In the genomic region with DNA sequence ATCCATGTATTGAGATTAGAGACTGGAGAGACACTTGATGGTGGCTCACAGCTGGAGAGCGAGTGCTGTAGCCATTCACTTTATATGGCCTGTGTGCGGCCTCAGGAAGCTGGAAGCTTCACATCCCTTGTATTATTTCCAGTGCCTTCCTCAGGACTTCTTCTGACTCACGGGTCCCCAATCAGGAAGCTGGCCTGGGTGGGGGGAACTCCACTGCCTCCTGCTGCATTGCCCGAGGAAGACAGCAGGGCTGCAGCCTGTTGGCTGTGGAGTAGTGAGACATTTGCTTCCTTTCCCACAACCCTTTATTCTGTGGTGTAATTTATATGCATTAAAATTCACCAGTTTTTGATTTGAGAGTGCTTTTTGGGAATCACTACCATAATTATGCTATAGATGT, we compare ENCODE assay signal across 9 mouse cellular contexts.
DNase-seq lines count a peak whose midpoint lies in the region; ATAC-seq and TF ChIP-seq lines count a peak whose summit lies in the region.
"Had no signal": no experiment of that assay in that cellular context is flagged by ENCODE, and none has a peak within 500 bp of the region (broad histone marks: within the 10 kb centered on the region; RNA-seq: fewer than 3 reads in every experiment).

No protein-coding gene starts in this region.

- peak; percentile 41 for TF ChIP-seq CTCF in liver, postnatal 0 days (IDR thresholded peaks at IDR 0.05; ENCODE audit: low read depth)

- ATAC-seq in heart, embryonic 16.5 days (replicated peaks; ENCODE audit: extremely low read depth, insufficient read depth, low FRiP score), result peak; percentile 20; the same call in 1 of the 2 replicates
- ATAC-seq in heart, embryonic 12.5 days (ENCODE audit: insufficient number of reproducible peaks, low FRiP score), result no peak
- no peak for ATAC-seq in liver, postnatal 0 days
- ATAC-seq in liver, embryonic 11.5 days (replicated peaks; ENCODE audit: low FRiP score), result no peak
- peak; percentile 40; the same call in 1 of the 2 replicates for ATAC-seq in forebrain, embryonic 14.5 days

- no peaks in the 10 kb centered on the region for H3K36me3 ChIP-seq in heart, embryonic 16.5 days (ENCODE audit: control insufficient read depth, insufficient read depth)
- H3K36me3 ChIP-seq in heart, embryonic 12.5 days, result no peaks in the 10 kb centered on the region
- no peaks in the 10 kb centered on the region for H3K36me3 ChIP-seq in liver, postnatal 0 days (replicated peaks; ENCODE audit: insufficient read depth, low read length)
- H3K36me3 ChIP-seq in liver, embryonic 11.5 days (ENCODE audit: control insufficient read depth, insufficient read depth, low read length), result no peaks in the 10 kb centered on the region
- H3K36me3 ChIP-seq in forebrain, embryonic 14.5 days (ENCODE audit: control insufficient read depth, insufficient read depth, low read length), result no peaks in the 10 kb centered on the region
- H3K36me3 ChIP-seq: G1E; liver, embryonic 15.5 days had no signal

- peak overlapping the region; percentile 65 for H3K27ac ChIP-seq in heart, embryonic 16.5 days (ENCODE audit: low read length)
- no peak overlapping the region for H3K27ac ChIP-seq in heart, embryonic 12.5 days (ENCODE audit: poor library complexity, severe bottlenecking)
- no peak overlapping the region for H3K27ac ChIP-seq in liver, postnatal 0 days (ENCODE audit: low read depth)
- H3K27ac ChIP-seq in liver, embryonic 11.5 days (ENCODE audit: low read depth, low read length), result no peak overlapping the region
- H3K27ac ChIP-seq in forebrain, embryonic 14.5 days (ENCODE audit: low read depth, low read length), result peak overlapping the region; percentile 44; the same call in 1 of the 2 replicates
- H3K27ac ChIP-seq: liver, embryonic 15.5 days had no signal

- no peak for DNase-seq in liver, postnatal 0 days
- no peak for DNase-seq in liver, embryonic 11.5 days (ENCODE audit: low spot score)
- DNase-seq in forebrain, embryonic 14.5 days (ENCODE audit: low spot score), result peak; percentile 37
- peak; percentile 58 for DNase-seq in lung, postnatal 36 days
- no peak for DNase-seq in right cerebral cortex, postnatal 10 days (ENCODE audit: low spot score in 2 of 2)

- no peaks in the 10 kb centered on the region for H3K9me3 ChIP-seq in heart, embryonic 16.5 days (replicated peaks; ENCODE audit: control insufficient read depth, low read length)
- no peaks in the 10 kb centered on the region for H3K9me3 ChIP-seq in heart, embryonic 12.5 days (replicated peaks)
- H3K9me3 ChIP-seq in liver, postnatal 0 days (ENCODE audit: low read length), result no peaks in the 10 kb centered on the region
- H3K9me3 ChIP-seq in liver, embryonic 11.5 days (ENCODE audit: control insufficient read depth, low read length), result no peaks in the 10 kb centered on the region
- H3K9me3 ChIP-seq in forebrain, embryonic 14.5 days (replicated peaks; ENCODE audit: control insufficient read depth, low read length), result no peaks in the 10 kb centered on the region
- H3K9me3 ChIP-seq: liver, embryonic 15.5 days had no signal

- H3K4me2 ChIP-seq in heart, embryonic 16.5 days (ENCODE audit: low read depth, low read length), result no peak overlapping the region
- no peak overlapping the region for H3K4me2 ChIP-seq in heart, embryonic 12.5 days
- H3K4me2 ChIP-seq in liver, postnatal 0 days (ENCODE audit: low read depth, low read length), result no peak overlapping the region
- H3K4me2 ChIP-seq in liver, embryonic 11.5 days, result no peak overlapping the region
- H3K4me2 ChIP-seq in forebrain, embryonic 14.5 days (ENCODE audit: low read length), result no peak overlapping the region
- H3K4me2 ChIP-seq: liver, embryonic 15.5 days had no signal

- TF ChIP-seq EP300 in liver, postnatal 0 days (IDR thresholded peaks at IDR 0.05; ENCODE audit: low read depth), result no peak

- H3K27me3 ChIP-seq in heart, embryonic 16.5 days (ENCODE audit: control insufficient read depth, insufficient read depth, low read length), result no peaks in the 10 kb centered on the region
- no peaks in the 10 kb centered on the region for H3K27me3 ChIP-seq in heart, embryonic 12.5 days (replicated peaks)
- H3K27me3 ChIP-seq in liver, postnatal 0 days (ENCODE audit: insufficient read depth, low read length), result no peaks in the 10 kb centered on the region
- H3K27me3 ChIP-seq in liver, embryonic 11.5 days (replicated peaks; ENCODE audit: control insufficient read depth, insufficient read depth, low read length), result no peaks in the 10 kb centered on the region
- no peaks in the 10 kb centered on the region for H3K27me3 ChIP-seq in forebrain, embryonic 14.5 days (replicated peaks; ENCODE audit: control insufficient read depth, insufficient read depth, low read length)
- H3K27me3 ChIP-seq: liver, embryonic 15.5 days had no signal

- 51% methylated on average over 4 of the region's 4 CpGs for WGBS in heart, embryonic 16.5 days
- 43% methylated on average over 4 of the region's 4 CpGs for WGBS in heart, embryonic 12.5 days
- WGBS in liver, postnatal 0 days (ENCODE audit: insufficient replicate concordance), result 55% methylated on average over 4 of the region's 4 CpGs
- 45% methylated on average over 4 of the region's 4 CpGs for WGBS in liver, embryonic 11.5 days
- WGBS in forebrain, embryonic 14.5 days, result 58% methylated on average over 4 of the region's 4 CpGs

- no peak overlapping the region for H3K4me3 ChIP-seq in heart, embryonic 16.5 days (ENCODE audit: low read length)
- no peak overlapping the region for H3K4me3 ChIP-seq in heart, embryonic 12.5 days
- no peak overlapping the region for H3K4me3 ChIP-seq in liver, postnatal 0 days (ENCODE audit: low read depth, low read length)
- no peak overlapping the region for H3K4me3 ChIP-seq in liver, embryonic 11.5 days (ENCODE audit: low read depth, low read length)
- H3K4me3 ChIP-seq in forebrain, embryonic 14.5 days (ENCODE audit: low read depth, low read length), result no peak overlapping the region
- H3K4me3 ChIP-seq: liver, embryonic 15.5 days had no signal

- peaks cover 40% of the 10 kb centered on the region for H3K4me1 ChIP-seq in heart, embryonic 16.5 days (ENCODE audit: control insufficient read depth, insufficient read depth, low read length)
- H3K4me1 ChIP-seq in heart, embryonic 12.5 days (replicated peaks), result peaks cover 71% of the 10 kb centered on the region
- peaks cover 31% of the 10 kb centered on the region for H3K4me1 ChIP-seq in liver, postnatal 0 days (ENCODE audit: insufficient read depth)
- peaks cover 39% of the 10 kb centered on the region for H3K4me1 ChIP-seq in liver, embryonic 11.5 days (replicated peaks; ENCODE audit: control insufficient read depth, insufficient read depth, low read length)
- H3K4me1 ChIP-seq in forebrain, embryonic 14.5 days (ENCODE audit: control insufficient read depth, insufficient read depth, low read length), result peaks cover 31% of the 10 kb centered on the region

- no peak overlapping the region for H3K9ac ChIP-seq in heart, embryonic 16.5 days (ENCODE audit: low read length)
- no peak overlapping the region for H3K9ac ChIP-seq in heart, embryonic 12.5 days
- no peak overlapping the region for H3K9ac ChIP-seq in liver, postnatal 0 days (replicated peaks)
- H3K9ac ChIP-seq in liver, embryonic 11.5 days (ENCODE audit: low read depth, low read length), result no peak overlapping the region
- H3K9ac ChIP-seq in forebrain, embryonic 14.5 days (ENCODE audit: low read length), result no peak overlapping the region
- H3K9ac ChIP-seq: liver, embryonic 15.5 days had no signal

Comparison
In these comparisons a context has a peak if more than half of its experiments do, and no peak if none do; other contexts are left out.
1. ATAC-seq: peak in heart, embryonic 16.5 days (single experiment) and forebrain, embryonic 14.5 days (single experiment); none in heart, embryonic 12.5 days (single experiment), liver, postnatal 0 days (single experiment) and liver, embryonic 11.5 days (single experiment).
2. H3K27ac ChIP-seq: peak in heart, embryonic 16.5 days (single experiment) and forebrain, embryonic 14.5 days (single experiment); none in heart, embryonic 12.5 days (single experiment), liver, postnatal 0 days (single experiment) and liver, embryonic 11.5 days (single experiment).
3. DNase-seq: peak in forebrain, embryonic 14.5 days (single experiment) and lung, postnatal 36 days (single experiment); none in liver, postnatal 0 days (single experiment), liver, embryonic 11.5 days (single experiment) and right cerebral cortex, postnatal 10 days (0 of 2).